Mouse (Mus musculus) lung, postnatal 0 days (tissue): ENCODE data around the gene Eno2. TPM values are rescaled to one million over a fixed set of nuclear protein-coding genes. Genes with fewer than 3 reads are reported as not detected.

ENCODE experiments used
- ATAC-seq: fragments of 200-750 bp; cut with Nextera tagmentation; 2 replicates; pipeline ENCODE4 v1.8.0; 2017; ENCODE audit warnings: moderate library complexity
- DNase-seq: peaks from one replicate; pipeline ENCODE4 v3.0.0-alpha.2; 2016; ENCODE audit warnings: low spot score
- H3K27ac ChIP-seq: fragments of 300-500 bp; sonication (generic); 2 replicates; pipeline ENCODE4 v1.5.1; 2014; ENCODE audit warnings: antibody characterized with exemption, mild to moderate bottlenecking, low read length, mixed read lengths
- H3K27me3 ChIP-seq: fragments of 300-500 bp; sonication (generic); replicated peaks from 2 replicates; pipeline ENCODE4 v1.6.1; 2014; ENCODE audit warnings: low read length, mixed read lengths; ENCODE audit not compliant: insufficient read depth
- H3K36me3 ChIP-seq: fragments of 300-500 bp; sonication (generic); 2 replicates; pipeline ENCODE4 v1.6.1; 2014; ENCODE audit warnings: low read length, mixed read lengths; ENCODE audit not compliant: insufficient read depth
- H3K4me1 ChIP-seq: fragments of 300-500 bp; sonication (generic); 2 replicates; pipeline ENCODE4 v1.6.1; 2014; ENCODE audit warnings: antibody characterized with exemption, low read depth, low read length, mixed read lengths; ENCODE audit not compliant: insufficient read depth
- H3K4me2 ChIP-seq: fragments of 300-500 bp; sonication (generic); replicated peaks from 2 replicates; pipeline ENCODE4 v1.6.1; 2014; ENCODE audit warnings: low read depth, mild to moderate bottlenecking, low read length, moderate library complexity, mixed read lengths
- H3K4me3 ChIP-seq: fragments of 300-500 bp; sonication (generic); 2 replicates; pipeline ENCODE4 v1.5.1; 2014; ENCODE audit warnings: low read depth, low read length
- H3K9ac ChIP-seq: fragments of 300-500 bp; sonication (generic); replicated peaks from 2 replicates; pipeline ENCODE4 v1.6.1; 2014; ENCODE audit warnings: low read depth, mild to moderate bottlenecking
- H3K9me3 ChIP-seq: fragments of 300-500 bp; sonication (generic); 2 replicates; pipeline ENCODE4 v1.6.1; 2016; ENCODE audit warnings: low read length, mixed read lengths
- CTCF ChIP-seq: IDR thresholded peaks from 2 replicates; pipeline ENCODE4 v1.5.1; 2016; ENCODE audit warnings: antibody characterized with exemption, mild to moderate bottlenecking
- EP300 ChIP-seq: IDR thresholded peaks from 2 replicates; pipeline ENCODE4 v1.6.1; 2016; ENCODE audit warnings: antibody characterized with exemption, mild to moderate bottlenecking, control low read depth
- WGBS: fragments of 180-500 bp; shearing (Covaris S2); extraction: QIAGEN DNeasy Blood & Tissue Kit; methylation state at CpG from one replicate; pipeline ENCODE4 v1.1.7; 2014; 5-methylcytosine and 5-hydroxymethylcytosine counted together
- polyA plus RNA-seq: library from polyadenylated mRNA; unstranded; fragments of >200 nt; fragmentation: Nextera tagmentation; extraction: Ambion mirVana; gene quantifications from 2 replicates; pipeline ENCODE4 v1.2.1, GENCODE M21; 2015

The Eno2 gene
- polyA plus RNA-seq, 1 experiment from 2014 or later: 1.5 TPM

DNA sequence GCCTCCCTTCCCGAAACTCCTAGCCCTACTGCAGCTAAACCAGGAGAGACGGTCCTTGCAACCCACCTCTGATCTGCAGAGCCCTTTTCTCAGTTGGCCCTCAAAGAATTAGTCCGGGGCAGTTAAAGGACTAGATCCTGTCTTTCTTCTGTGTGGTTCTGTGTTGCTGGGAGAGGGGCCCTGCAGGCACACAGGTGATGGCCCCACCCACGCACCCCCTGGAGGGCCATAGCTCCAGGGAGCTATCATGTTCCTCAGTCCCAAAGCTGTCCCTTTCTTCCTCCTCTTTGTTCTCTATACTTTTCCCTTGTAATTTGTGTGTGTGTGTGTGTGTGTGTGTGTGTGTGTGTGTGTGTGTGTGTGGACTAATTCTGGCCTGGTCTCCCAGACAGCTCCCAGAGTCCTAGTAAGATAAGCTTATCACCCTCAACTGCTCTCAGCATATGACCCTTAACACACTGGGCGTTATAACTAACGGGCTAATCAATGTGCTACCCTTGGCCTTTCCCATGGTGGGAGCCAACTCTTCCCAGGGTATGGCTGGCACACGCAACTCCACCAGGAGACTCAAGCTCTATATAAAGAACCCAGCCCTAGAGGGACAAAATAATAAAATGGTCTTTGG lies 50.0 kb downstream of the Eno2 start:
- WGBS: 43% methylated on average over 7 of the region's 7 CpGs
- ATAC-seq: peak; percentile 21; the same call in 1 of the 2 replicates
- H3K4me2 ChIP-seq: peak overlapping the region; percentile 58
- no peaks in the 10 kb centered on the region for H3K27me3 ChIP-seq
- H3K4me1 ChIP-seq: no peaks in the 10 kb centered on the region
- H3K9ac ChIP-seq: peak overlapping the region; percentile 59
- H3K36me3 ChIP-seq: peaks cover 12% of the 10 kb centered on the region; the same call in 1 of the 2 replicates
- H3K9me3 ChIP-seq: no peaks in the 10 kb centered on the region
- no peak for TF ChIP-seq EP300
- TF ChIP-seq CTCF: peak; percentile 18; the same call in 1 of the 2 replicates
- H3K4me3 ChIP-seq: peak overlapping the region; percentile 43
- H3K27ac ChIP-seq: peak overlapping the region; percentile 86
- DNase-seq: no peak

- ATAC-seq (peak; percentile 88), DNase-seq (peak; percentile 91)
- peak overlapping the region; percentile 59 for H3K9ac ChIP-seq
- no peaks in the 10 kb centered on the region for H3K4me1 ChIP-seq
- TF ChIP-seq EP300 (no peak), CTCF (no peak)
- H3K27ac ChIP-seq: peak overlapping the region; percentile 86
- H3K4me3 ChIP-seq: peak overlapping the region; percentile 43
- no peaks in the 10 kb centered on the region for H3K27me3 ChIP-seq
- H3K4me2 ChIP-seq: peak overlapping the region; percentile 58
- H3K9me3 ChIP-seq: no peaks in the 10 kb centered on the region
- WGBS: 44% methylated on average over 14 of the region's 16 CpGs
- H3K36me3 ChIP-seq: peaks cover 12% of the 10 kb centered on the region; the same call in 1 of the 2 replicates
Measured at GRCm38 (mm10) chr6:124718703-124719102, 50.8 kb downstream of the Eno2 start.

- Histone ChIP-seq H3K9ac (peak overlapping the region; percentile 43), H3K4me1 (peaks cover 5% of the 10 kb centered on the region; the same call in 1 of the 2 replicates), H3K27me3 (no peaks in the 10 kb centered on the region), H3K4me2 (peak overlapping the region; percentile 58), H3K36me3 (peaks cover 12% of the 10 kb centered on the region; the same call in 1 of the 2 replicates), H3K27ac (peak overlapping the region; percentile 86), H3K4me3 (peak overlapping the region; percentile 43), H3K9me3 (no peaks in the 10 kb centered on the region)
- DNase-seq (no peak), ATAC-seq (no peak)
- TF ChIP-seq CTCF: no peak
- no peak for TF ChIP-seq EP300
- 40% methylated on average over 13 of the region's 13 CpGs for WGBS
Measured at GRCm38 (mm10) chr6:124717968-124718367, 51.5 kb downstream of the Eno2 start.

- Histone ChIP-seq H3K9ac (no peak overlapping the region), H3K9me3 (no peaks in the 10 kb centered on the region), H3K4me2 (peak overlapping the region; percentile 58), H3K27ac (no peak overlapping the region), H3K4me3 (no peak overlapping the region), H3K4me1 (peaks cover 12% of the 10 kb centered on the region; the same call in 1 of the 2 replicates), H3K27me3 (no peaks in the 10 kb centered on the region), H3K36me3 (peaks cover 12% of the 10 kb centered on the region; the same call in 1 of the 2 replicates)
- TF ChIP-seq CTCF (peak; percentile 79), EP300 (no peak)
- WGBS: 44% methylated on average over 20 of the region's 20 CpGs
- ATAC-seq (no peak), DNase-seq (peak; percentile 80)
Measured at GRCm38 (mm10) chr6:124716864-124717490, 52.5 kb downstream of the Eno2 start.

- Histone ChIP-seq H3K27ac (peak overlapping the region; percentile 86), H3K36me3 (peaks cover 12% of the 10 kb centered on the region; the same call in 1 of the 2 replicates), H3K27me3 (no peaks in the 10 kb centered on the region), H3K9me3 (no peaks in the 10 kb centered on the region), H3K4me3 (peak overlapping the region; percentile 79), H3K9ac (peak overlapping the region; percentile 84), H3K4me2 (peak overlapping the region; percentile 96), H3K4me1 (peaks cover 12% of the 10 kb centered on the region; the same call in 1 of the 2 replicates)
- ATAC-seq (no peak), DNase-seq (no peak)
- TF ChIP-seq CTCF: no peak
- TF ChIP-seq EP300: no peak
- 6% methylated on average over 11 of the region's 11 CpGs for WGBS
Measured at GRCm38 (mm10) chr6:124712918-124713317, 56.6 kb downstream of the Eno2 start.
